19 mouse cellular contexts compared by ENCODE assay signal in genomic region chr10:4469406-4469805, GRCm38 (mm10). TPM values are rescaled to one million over a fixed set of nuclear protein-coding genes. Genes with fewer than 3 reads are reported as not detected.
"Had no signal": no experiment of that assay in that cellular context is flagged by ENCODE, and none has a peak within 500 bp of the region (broad histone marks: within the 10 kb centered on the region; RNA-seq: fewer than 3 reads in every experiment).

No protein-coding gene starts in this region.

- H3K4me3 ChIP-seq: limb, embryonic 15.5 days; liver, embryonic 12.5 days; lung, embryonic 15.5 days; midbrain, embryonic 12.5 days; neural tube, embryonic 13.5 days; stomach, embryonic 15.5 days had no signal

- H3K9me3 ChIP-seq: limb, embryonic 15.5 days; liver, embryonic 12.5 days; lung, embryonic 15.5 days; midbrain, embryonic 12.5 days; neural tube, embryonic 13.5 days; stomach, embryonic 15.5 days had no signal

- ATAC-seq: liver, embryonic 12.5 days; midbrain, embryonic 16.5 days had no signal

- H3K4me1 ChIP-seq: liver, embryonic 12.5 days; lung, embryonic 15.5 days; midbrain, embryonic 12.5 days; neural tube, embryonic 13.5 days; stomach, embryonic 15.5 days had no signal

- H3K9ac ChIP-seq: limb, embryonic 15.5 days; liver, embryonic 12.5 days; lung, embryonic 15.5 days; midbrain, embryonic 12.5 days; neural tube, embryonic 13.5 days; stomach, embryonic 15.5 days had no signal

- H3K36me3 ChIP-seq: limb, embryonic 15.5 days; liver, embryonic 12.5 days; lung, embryonic 15.5 days; midbrain, embryonic 12.5 days; neural tube, embryonic 13.5 days; stomach, embryonic 15.5 days had no signal

- H3K27ac ChIP-seq: kidney, postnatal 0 days; limb, embryonic 15.5 days; liver, embryonic 12.5 days; lung, embryonic 15.5 days; macrophage; midbrain, embryonic 12.5 days; neural tube, embryonic 13.5 days; stomach, embryonic 15.5 days had no signal

- H3K27me3 ChIP-seq: limb, embryonic 15.5 days; liver, embryonic 12.5 days; lung, embryonic 15.5 days; midbrain, embryonic 12.5 days; neural tube, embryonic 13.5 days; stomach, embryonic 15.5 days had no signal

- H3K4me2 ChIP-seq: limb, embryonic 15.5 days; liver, embryonic 12.5 days; lung, embryonic 15.5 days; midbrain, embryonic 12.5 days; neural tube, embryonic 13.5 days; stomach, embryonic 15.5 days had no signal

- DNase-seq: kidney, postnatal 36 days; layer of hippocampus, adult 9-11 months; layer of hippocampus, postnatal 36 days; lung, postnatal 14 days; right cerebral cortex, postnatal 14 days; thymus, postnatal 36 days had no signal

RNA-seq across cellular contexts. Expression of gene Ccdc170, which starts 12.9 kb away (rescaled TPM):
- total RNA-seq: megakaryocyte-erythroid progenitor cell, adult 5-6 weeks had no signal
- polyA plus RNA-seq: limb, embryonic 11.5 days; liver, embryonic 16.5 days; macrophage; neural tube, embryonic 13.5 days; spleen, adult 2 months had no signal
